Mouse (Mus musculus) monocyte, adult 2 months (primary cell): ENCODE results near the gene Ssxa1.
"Not testable (repeated sequence)": the region's sequence is repeated elsewhere in the genome, so short reads cannot be mapped to it uniquely, and the experiment has no call there.

ENCODE experiments used
- DNase-seq, 2 experiments: peaks; one replicate each; pipeline ENCODE4 v3.0.0; 2022; ENCODE audit warnings: low spot score in 2 of 2, low read depth in 1 of 2

Ssxa1 gene

DNA sequence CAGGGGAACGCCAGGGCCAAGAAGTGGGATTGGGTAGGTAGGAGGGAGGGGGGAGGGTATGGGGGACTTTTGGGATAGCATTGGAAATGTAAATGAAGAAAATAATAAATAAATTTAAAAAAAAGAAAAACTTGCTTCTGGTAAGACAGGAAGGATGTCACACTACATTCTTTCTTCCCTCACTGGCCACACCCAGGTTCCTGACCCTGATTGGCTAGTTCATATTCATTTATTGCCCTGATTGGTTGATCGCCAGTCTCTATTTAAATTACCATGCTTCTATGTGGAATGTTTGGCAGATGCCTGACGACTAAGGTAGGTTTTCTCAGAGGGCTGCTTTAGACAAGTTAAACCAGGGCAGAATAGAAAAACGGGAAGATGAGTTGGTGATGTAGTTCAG is at the start of gene Ssxa1:
Gene Ssxa1, plus strand, starts transcription at position 301 of the 400 bp plus-strand sequence.
- no peak for DNase-seq

DNA sequence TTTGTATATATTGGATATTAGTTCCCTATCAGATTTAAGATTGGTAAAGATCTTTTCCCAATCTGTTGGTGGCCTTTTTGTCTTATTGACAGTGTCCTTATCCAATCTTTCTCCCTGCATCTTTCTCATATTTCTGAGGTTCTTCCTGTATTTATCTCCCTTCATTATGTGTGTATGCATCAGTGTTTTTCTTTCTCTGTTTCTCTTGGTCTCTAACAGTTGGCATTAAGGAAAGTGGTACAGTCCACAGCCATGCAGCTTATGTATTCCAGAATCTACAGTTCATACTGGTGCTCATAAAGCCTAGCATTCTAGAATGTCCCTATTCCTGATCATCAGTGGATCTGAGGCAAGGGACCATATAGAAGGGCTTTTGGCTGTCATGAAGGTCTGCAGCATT is 47.5 kb upstream of the Ssxa1 start, which contains the start of gene Spaca5:
Gene Spaca5, plus strand, starts transcription at position 301 of the 400 bp plus-strand sequence.
- DNase-seq: no peak

DNA sequence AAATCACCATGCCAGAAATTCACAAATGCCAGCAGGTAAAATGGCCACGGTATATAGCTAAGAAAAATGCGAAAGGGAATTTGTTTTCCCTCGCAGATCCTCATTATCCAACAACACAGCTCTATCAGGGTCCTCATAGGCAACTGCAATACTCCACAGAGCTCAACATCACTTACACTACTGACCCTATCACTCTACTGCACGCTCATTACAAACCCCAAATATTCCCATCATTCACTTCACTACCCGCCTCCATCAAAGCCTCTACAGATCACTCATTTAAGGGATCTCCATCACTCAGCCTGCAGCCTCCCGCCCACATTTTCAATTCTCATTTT is 27.0 kb upstream of the Ssxa1 start:
- no peak for DNase-seq

DNA sequence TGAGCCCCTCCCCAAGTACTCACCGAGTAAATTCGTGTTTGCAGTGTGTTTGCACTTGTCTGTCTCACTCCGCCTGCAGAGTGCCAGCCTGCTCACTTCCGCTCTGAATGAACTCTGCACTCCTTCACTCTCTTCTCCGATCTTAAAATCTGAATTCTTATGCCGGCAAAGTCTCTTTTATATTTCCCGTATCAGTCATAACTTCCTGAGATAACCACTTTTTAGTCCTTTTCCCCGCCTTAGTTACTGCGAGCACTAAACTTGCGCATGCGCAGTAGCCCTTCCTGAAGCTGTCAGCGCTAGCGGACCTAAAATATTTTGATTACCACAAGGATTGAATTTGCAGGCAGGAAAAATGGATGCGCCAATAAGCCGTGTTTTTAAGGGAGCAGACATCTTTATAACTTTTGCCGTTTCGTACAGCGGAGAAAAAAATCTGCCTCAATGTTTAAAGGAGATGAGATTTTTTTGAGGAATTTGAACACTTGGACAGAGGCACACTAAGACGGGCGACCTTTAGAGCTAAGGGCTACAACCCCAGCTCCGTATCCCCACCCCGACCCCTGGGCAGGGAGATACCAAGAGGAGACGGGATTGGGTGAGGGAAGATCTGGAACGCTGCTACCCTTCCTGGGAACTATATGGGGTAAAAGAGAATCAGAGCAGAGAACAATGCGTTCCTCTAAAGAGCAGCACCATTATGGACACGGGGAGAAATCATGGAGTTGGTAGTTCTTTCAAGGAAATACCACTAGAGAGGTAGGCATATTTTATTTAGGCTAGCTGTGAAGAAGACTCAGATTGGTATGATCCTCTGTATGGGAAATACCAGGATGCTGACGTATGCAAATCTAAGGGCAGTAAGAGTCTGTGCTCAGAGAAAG is 26.4 kb upstream of the Ssxa1 start, which contains the start of gene Zfp300:
Gene Zfp300, minus strand, starts transcription at position 545 of the 884 bp plus-strand sequence.
- peak in 1 of 2 experiments; percentile 9 for DNase-seq

DNA sequence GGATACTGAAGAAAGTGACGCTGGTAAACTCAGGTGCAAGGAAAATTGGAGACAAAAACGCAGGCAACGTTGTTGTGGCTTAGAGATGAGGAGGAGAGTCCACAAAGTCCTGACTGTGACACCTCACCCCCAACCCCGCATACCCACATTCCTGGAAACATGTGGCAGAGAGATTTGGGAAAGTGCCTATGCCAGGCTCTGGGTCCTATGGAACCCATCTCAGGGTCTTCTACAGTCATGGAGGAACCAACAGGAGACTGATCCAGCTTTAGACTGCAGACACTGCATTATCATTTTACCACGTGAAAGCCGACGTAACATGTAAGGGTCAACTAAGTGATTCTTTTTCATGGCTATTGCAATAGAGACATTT is 25.8 kb upstream of the Ssxa1 start:
- DNase-seq: no peak

DNA sequence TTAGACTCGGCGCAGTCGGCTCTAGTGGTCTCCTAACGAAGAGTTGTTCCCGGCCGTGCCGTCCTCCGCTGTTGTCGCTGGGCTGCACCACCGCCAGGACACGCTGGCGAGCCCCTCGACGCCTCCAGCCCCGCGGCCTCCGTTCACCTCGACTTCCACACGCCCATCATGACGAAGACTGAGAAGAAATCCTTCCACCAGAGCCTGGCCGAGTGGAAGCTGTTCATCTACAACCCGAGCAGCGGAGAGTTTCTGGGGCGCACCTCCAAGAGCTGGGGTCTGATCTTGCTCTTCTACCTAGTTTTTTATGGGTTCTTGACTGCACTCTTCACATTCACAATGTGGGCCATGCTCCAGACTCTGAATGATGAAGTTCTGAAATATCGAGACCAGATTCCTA is 31.1 kb downstream of the Ssxa1 start:
- not testable (repeated sequence) for DNase-seq
